Mouse (Mus musculus) forebrain, embryonic 11.5 days (tissue): ENCODE measurements around the gene Clic6. TPM values are rescaled to one million over a fixed set of nuclear protein-coding genes. Genes with fewer than 3 reads are reported as not detected.

Experiments
- ATAC-seq: fragments of 200-750 bp; cut with Nextera tagmentation; replicated peaks from 2 replicates; pipeline ENCODE4 v1.8.0; 2017; ENCODE audit warnings: moderate TSS enrichment; ENCODE audit not compliant: low FRiP score
- DNase-seq: peaks from one replicate; pipeline ENCODE4 v3.0.0-alpha.2; 2017; ENCODE audit warnings: low spot score
- H3K27ac ChIP-seq: fragments of 300-500 bp; sonication (generic); 2 replicates; pipeline ENCODE4 v1.5.1; 2014; ENCODE audit warnings: low read depth, low read length
- H3K27me3 ChIP-seq: fragments of 300-500 bp; sonication (generic); 2 replicates; pipeline ENCODE4 v1.6.1; 2014; ENCODE audit warnings: mild to moderate bottlenecking, low read length, mixed read lengths; ENCODE audit not compliant: control insufficient read depth, insufficient read depth
- H3K36me3 ChIP-seq: fragments of 300-500 bp; sonication (generic); 2 replicates; pipeline ENCODE4 v1.6.1; 2014; ENCODE audit warnings: mild to moderate bottlenecking, low read length, moderate library complexity, mixed read lengths; ENCODE audit not compliant: control insufficient read depth, insufficient read depth
- H3K4me1 ChIP-seq: fragments of 300-500 bp; sonication (generic); replicated peaks from 2 replicates; pipeline ENCODE4 v1.6.1; 2014; ENCODE audit warnings: low read length, mixed read lengths; ENCODE audit not compliant: control insufficient read depth, insufficient read depth
- H3K4me2 ChIP-seq: fragments of 300-500 bp; sonication (generic); 2 replicates; pipeline ENCODE4 v1.6.1; 2014; ENCODE audit warnings: low read depth, mild to moderate bottlenecking, low read length, moderate library complexity, mixed read lengths; ENCODE audit not compliant: severe bottlenecking
- H3K4me3 ChIP-seq: fragments of 300-500 bp; sonication (generic); 2 replicates; pipeline ENCODE4 v1.5.1; 2014; ENCODE audit warnings: low read depth, low read length
- H3K9ac ChIP-seq: fragments of 300-500 bp; sonication (generic); 2 replicates; pipeline ENCODE4 v1.6.1; 2014; ENCODE audit warnings: low read length
- H3K9me3 ChIP-seq: fragments of 300-500 bp; sonication (generic); 2 replicates; pipeline ENCODE4 v1.6.1; 2016; ENCODE audit warnings: low read length, mixed read lengths; ENCODE audit not compliant: control insufficient read depth
- WGBS: fragments of 180-500 bp; shearing (Covaris S2); extraction: QIAGEN DNeasy Blood & Tissue Kit; methylation state at CpG from one replicate; pipeline ENCODE4 v1.1.7; 2014; 5-methylcytosine and 5-hydroxymethylcytosine counted together
- polyA plus RNA-seq: library from polyadenylated mRNA; unstranded; fragments of >200 nt; fragmentation: Nextera tagmentation; extraction: Ambion mirVana; gene quantifications from 2 replicates; pipeline ENCODE4 v1.2.1, GENCODE M21; 2014

The Clic6 gene
- polyA plus RNA-seq, 1 experiment from 2014 or later = 3.1 TPM

DNA sequence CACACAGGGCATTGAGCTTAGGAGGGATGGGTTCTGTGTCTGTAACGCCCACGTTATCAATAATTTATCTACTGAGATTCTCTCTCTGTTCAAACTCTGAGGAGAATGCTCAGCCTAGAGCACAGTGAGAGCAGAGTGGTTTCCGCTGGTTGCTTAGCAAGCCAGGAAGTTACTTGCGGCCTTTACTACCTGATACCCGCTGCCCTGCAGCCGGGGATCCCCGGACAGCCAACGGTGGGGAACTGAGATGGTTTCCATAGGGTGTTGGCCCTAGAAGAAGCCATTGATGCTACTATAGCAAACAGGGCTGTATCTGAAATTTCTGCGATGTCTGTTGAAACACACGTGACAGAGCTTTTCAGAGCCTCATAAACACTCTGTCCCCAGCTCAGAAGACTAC lies 90.3 kb downstream of the Clic6 start:
- Histone ChIP-seq H3K4me2 (no peak overlapping the region), H3K27me3 (no peaks in the 10 kb centered on the region), H3K36me3 (no peaks in the 10 kb centered on the region), H3K9me3 (no peaks in the 10 kb centered on the region), H3K27ac (no peak overlapping the region), H3K4me3 (no peak overlapping the region), H3K4me1 (no peaks in the 10 kb centered on the region), H3K9ac (no peak overlapping the region)
- ATAC-seq = no peak
- 87% methylated on average over 10 of the region's 10 CpGs for WGBS
- DNase-seq = no peak

DNA sequence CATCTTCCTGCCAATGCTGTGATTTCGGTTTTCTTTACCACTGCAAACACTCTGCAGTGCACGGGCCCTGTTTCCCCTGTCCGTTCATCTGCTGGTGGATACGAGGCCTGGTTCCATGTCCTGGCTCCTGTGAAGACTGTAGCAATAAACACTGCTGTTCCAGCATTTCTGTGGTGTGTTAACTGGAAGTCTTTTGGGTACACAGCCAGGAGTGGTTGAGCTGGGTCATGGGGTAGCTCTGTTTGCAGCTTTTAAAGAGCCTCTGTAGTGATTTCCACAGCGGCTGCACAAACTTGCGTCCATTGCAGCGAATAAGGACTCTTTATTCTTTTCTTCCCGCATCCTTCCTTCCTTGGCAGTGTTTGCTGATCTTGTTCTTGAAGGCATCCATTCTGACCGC lies 91.8 kb downstream of the Clic6 start:
- H3K4me1 ChIP-seq = no peaks in the 10 kb centered on the region
- WGBS = 88% methylated on average over 9 of the region's 9 CpGs

GRCm38 (mm10) chr16:92578915-92579653 lies 93.5 kb downstream of the Clic6 start:
- H3K4me2 ChIP-seq = no peak overlapping the region
- H3K9ac ChIP-seq = no peak overlapping the region
- no peaks in the 10 kb centered on the region for H3K36me3 ChIP-seq
- WGBS = 77% methylated on average over 7 of the region's 7 CpGs
- H3K4me1 ChIP-seq = no peaks in the 10 kb centered on the region
- no peaks in the 10 kb centered on the region for H3K27me3 ChIP-seq
- no peak overlapping the region for H3K4me3 ChIP-seq
- H3K9me3 ChIP-seq = no peaks in the 10 kb centered on the region
- ATAC-seq = no peak
- no peak for DNase-seq
- no peak overlapping the region for H3K27ac ChIP-seq

More for the DNA sequence above, 91.8 kb downstream of the Clic6 start:
- Histone ChIP-seq H3K9ac (no peak overlapping the region), H3K27me3 (no peaks in the 10 kb centered on the region), H3K27ac (no peak overlapping the region), H3K4me3 (no peak overlapping the region), H3K9me3 (no peaks in the 10 kb centered on the region), H3K4me2 (no peak overlapping the region), H3K36me3 (no peaks in the 10 kb centered on the region)
- ATAC-seq (no peak), DNase-seq (no peak)

- no peak overlapping the region for H3K27ac ChIP-seq
- H3K4me2 ChIP-seq = no peak overlapping the region
- H3K9me3 ChIP-seq = no peaks in the 10 kb centered on the region
- ATAC-seq (no peak), DNase-seq (no peak)
- H3K4me1 ChIP-seq = no peaks in the 10 kb centered on the region
- WGBS = 73% methylated on average over 10 of the region's 10 CpGs
- H3K9ac ChIP-seq = no peak overlapping the region
- no peak overlapping the region for H3K4me3 ChIP-seq
- H3K36me3 ChIP-seq = no peaks in the 10 kb centered on the region
- no peaks in the 10 kb centered on the region for H3K27me3 ChIP-seq
Measured at GRCm38 (mm10) chr16:92580981-92581380, 95.4 kb downstream of the Clic6 start.

- Histone ChIP-seq H3K9me3 (no peaks in the 10 kb centered on the region), H3K4me1 (no peaks in the 10 kb centered on the region), H3K27ac (no peak overlapping the region), H3K36me3 (no peaks in the 10 kb centered on the region), H3K9ac (no peak overlapping the region), H3K4me3 (no peak overlapping the region), H3K4me2 (no peak overlapping the region), H3K27me3 (no peaks in the 10 kb centered on the region)
- ATAC-seq = no peak
- 90% methylated on average over 10 of the region's 10 CpGs for WGBS
- DNase-seq = no peak
Measured at GRCm38 (mm10) chr16:92581767-92582166, 96.2 kb downstream of the Clic6 start.

DNA sequence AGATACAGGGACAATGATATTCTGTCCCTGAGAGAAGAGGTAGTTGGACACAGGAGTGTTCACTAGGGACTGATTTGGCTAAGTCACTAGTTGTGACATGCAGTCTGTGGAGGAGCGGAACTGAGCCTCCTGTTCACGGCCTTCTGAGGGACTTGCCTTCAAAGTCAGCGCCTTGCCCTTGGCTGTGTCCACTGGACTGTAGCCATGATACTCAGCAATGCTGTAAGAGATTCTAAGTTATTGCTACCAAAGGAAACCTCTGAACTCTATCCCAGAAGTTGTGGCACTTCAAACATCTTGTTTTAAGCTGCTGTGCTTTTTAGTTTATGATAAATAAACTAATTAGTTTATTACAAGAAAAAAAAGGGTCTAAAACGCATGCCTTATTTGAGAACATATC lies 102.3 kb downstream of the Clic6 start:
- Histone ChIP-seq H3K36me3 (no peaks in the 10 kb centered on the region), H3K4me3 (no peak overlapping the region), H3K4me2 (no peak overlapping the region), H3K9ac (no peak overlapping the region), H3K27ac (no peak overlapping the region), H3K9me3 (no peaks in the 10 kb centered on the region), H3K4me1 (no peaks in the 10 kb centered on the region), H3K27me3 (no peaks in the 10 kb centered on the region)
- DNase-seq (no peak), ATAC-seq (no peak)
- WGBS = 94% methylated on average over 4 of the region's 4 CpGs

Other genes with a start within 250 kb of the Clic6 start
- gene Kcne2, start 193.3 kb upstream of the Clic6 start, polyA plus RNA-seq = 0.45 TPM in 1 of 2 replicates, not detected in the other
- gene Smim11, start 184.4 kb upstream of the Clic6 start, polyA plus RNA-seq = 115 and 123 TPM in 2 replicates
- gene Fam243, start 164.3 kb upstream of the Clic6 start, polyA plus RNA-seq = not detected in 2 replicates
- 0.29 TPM in 1 of 2 replicates, not detected in the other for gene Kcne1, start 126.3 kb upstream of the Clic6 start, polyA plus RNA-seq
- gene Rcan1, start 14.9 kb upstream of the Clic6 start, polyA plus RNA-seq = 37.4 and 46.9 TPM in 2 replicates